8 mouse cellular contexts compared by ENCODE assay signal in the genomic region with DNA sequence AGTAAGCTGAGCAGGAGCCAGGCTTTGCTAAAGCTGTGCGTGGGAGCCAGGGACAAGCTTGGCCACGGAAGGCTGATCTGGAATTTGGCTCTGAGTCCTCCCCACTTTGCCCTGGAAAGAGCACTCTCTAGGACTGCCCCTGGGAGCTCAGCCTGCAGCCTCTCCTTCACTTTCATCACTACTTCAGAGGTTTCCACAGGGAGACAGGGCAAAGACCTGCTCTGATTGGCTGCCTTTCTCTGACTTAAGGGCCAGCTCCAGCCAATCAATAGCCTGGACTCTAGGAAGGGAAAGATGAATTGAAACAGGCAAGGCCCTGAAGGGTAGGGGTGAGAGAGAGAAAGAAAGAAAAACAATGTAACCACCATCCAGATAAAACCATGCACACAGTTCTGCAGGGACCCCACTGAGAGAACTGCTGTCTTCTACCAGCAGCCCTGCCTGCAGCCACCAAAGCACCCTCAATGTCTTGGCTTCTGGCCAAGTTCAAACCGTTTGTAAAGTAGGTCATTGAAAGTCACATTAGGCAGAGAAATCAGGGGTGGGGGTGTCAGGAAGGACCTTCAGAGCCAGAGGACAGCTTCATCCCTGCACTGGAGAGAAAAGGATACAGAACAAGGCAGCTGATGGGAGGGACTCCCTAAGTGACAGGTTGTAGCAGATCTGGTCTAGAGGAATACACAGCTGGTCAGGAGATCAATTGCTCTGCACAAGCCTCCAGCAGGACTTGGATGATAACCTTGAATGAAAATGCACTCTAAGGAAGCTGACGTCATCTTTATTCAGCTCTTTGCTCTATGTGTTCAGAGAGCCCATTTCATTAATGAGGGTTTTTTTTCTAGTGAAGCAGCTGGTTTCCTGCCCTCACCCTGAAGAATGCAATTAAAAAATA. TPM values are rescaled to one million over a fixed set of nuclear protein-coding genes. Genes with fewer than 3 reads are reported as not detected.
A peak's percentile ranks its signal among the peaks of the same experiment; 100 is the strongest.
DNase-seq lines count a peak whose midpoint lies in the region; ATAC-seq and TF ChIP-seq lines count a peak whose summit lies in the region.
"Had no signal": no experiment of that assay in that cellular context is flagged by ENCODE, and none has a peak within 500 bp of the region (broad histone marks: within the 10 kb centered on the region; RNA-seq: fewer than 3 reads in every experiment).

No protein-coding gene starts in this region.

- no peak for TF ChIP-seq EP300 in heart, postnatal 0 days (IDR thresholded peaks at IDR 0.05; ENCODE audit: low read depth)

- H3K27ac ChIP-seq in forebrain, embryonic 13.5 days = peak overlapping the region; percentile 72
- H3K27ac ChIP-seq in heart, postnatal 0 days (ENCODE audit: low read depth) = no peak overlapping the region
- H3K27ac ChIP-seq in midbrain, embryonic 11.5 days (ENCODE audit: low read depth, low read length) = no peak overlapping the region

- no peaks in the 10 kb centered on the region for H3K36me3 ChIP-seq in forebrain, embryonic 13.5 days (ENCODE audit: poor library complexity, severe bottlenecking)
- no peaks in the 10 kb centered on the region for H3K36me3 ChIP-seq in heart, postnatal 0 days (replicated peaks; ENCODE audit: control insufficient read depth, insufficient read depth, low read length)
- H3K36me3 ChIP-seq in midbrain, embryonic 11.5 days (ENCODE audit: control insufficient read depth, insufficient read depth, low read length) = no peaks in the 10 kb centered on the region

- no peaks in the 10 kb centered on the region for H3K9me3 ChIP-seq in forebrain, embryonic 13.5 days (replicated peaks)
- no peaks in the 10 kb centered on the region for H3K9me3 ChIP-seq in heart, postnatal 0 days (replicated peaks; ENCODE audit: control insufficient read depth, low read length)
- H3K9me3 ChIP-seq in midbrain, embryonic 11.5 days (ENCODE audit: control insufficient read depth, low read length) = no peaks in the 10 kb centered on the region

- whole genome bisulfite sequencing in forebrain, embryonic 13.5 days = 5% methylated on average over 4 of the region's 4 CpGs
- 5% methylated on average over 4 of the region's 4 CpGs for WGBS in heart, postnatal 0 days
- 19% methylated on average over 4 of the region's 4 CpGs for WGBS in midbrain, embryonic 11.5 days

- no peak for TF ChIP-seq CTCF in heart, postnatal 0 days (IDR thresholded peaks at IDR 0.05; ENCODE audit: low read depth)

- H3K4me3 ChIP-seq in forebrain, embryonic 13.5 days = no peak overlapping the region; the same call in 1 of the 2 replicates
- no peak overlapping the region for H3K4me3 ChIP-seq in heart, postnatal 0 days (ENCODE audit: low read depth, low read length)
- H3K4me3 ChIP-seq in midbrain, embryonic 11.5 days (ENCODE audit: low read depth, low read length) = no peak overlapping the region
- H3K4me3 ChIP-seq: megakaryocyte, embryonic 14.5 days had no signal

- H3K4me2 ChIP-seq in forebrain, embryonic 13.5 days = peak overlapping the region; percentile 35
- H3K4me2 ChIP-seq in heart, postnatal 0 days (ENCODE audit: low read depth, low read length) = peak overlapping the region; percentile 3; the same call in 1 of the 2 replicates
- peak overlapping the region; percentile 17; the same call in 1 of the 2 replicates for H3K4me2 ChIP-seq in midbrain, embryonic 11.5 days

- peak; percentile 56 for DNase-seq in NIH3T3 (ENCODE audit: low read depth)
- DNase-seq in cerebellum, adult 11 months = peak; percentile 33
- peak; percentile 32 for DNase-seq in heart, postnatal 0 days (ENCODE audit: low spot score)
- DNase-seq in kidney, postnatal 14 days = peak; percentile 68
- DNase-seq in midbrain, embryonic 11.5 days (ENCODE audit: low spot score, missing footprints) = peak; percentile 88
- no peak for DNase-seq in urinary bladder, adult 2 months (ENCODE audit: low spot score)

- H3K4me1 ChIP-seq in forebrain, embryonic 13.5 days = peaks cover 46% of the 10 kb centered on the region
- H3K4me1 ChIP-seq in heart, postnatal 0 days (ENCODE audit: control insufficient read depth, insufficient read depth) = peaks cover 16% of the 10 kb centered on the region; the same call in 1 of the 2 replicates
- H3K4me1 ChIP-seq in midbrain, embryonic 11.5 days (ENCODE audit: control insufficient read depth, insufficient read depth, low read length) = peaks cover 8% of the 10 kb centered on the region

- peak overlapping the region; percentile 34; the same call in 1 of the 2 replicates for H3K9ac ChIP-seq in forebrain, embryonic 13.5 days
- H3K9ac ChIP-seq in heart, postnatal 0 days (replicated peaks; ENCODE audit: low read depth, low read length) = no peak overlapping the region
- H3K9ac ChIP-seq in midbrain, embryonic 11.5 days (ENCODE audit: low read length) = peak overlapping the region; percentile 4; the same call in 1 of the 2 replicates

- ATAC-seq in forebrain, embryonic 13.5 days = peak; percentile 87
- peak; percentile 69; the same call in 1 of the 2 replicates for ATAC-seq in heart, postnatal 0 days (ENCODE audit: insufficient read depth, low read depth)
- peak; percentile 83 for ATAC-seq in midbrain, embryonic 11.5 days (ENCODE audit: low FRiP score)

- no peaks in the 10 kb centered on the region for H3K27me3 ChIP-seq in forebrain, embryonic 13.5 days
- no peaks in the 10 kb centered on the region; the same call in 1 of the 2 replicates for H3K27me3 ChIP-seq in heart, postnatal 0 days (ENCODE audit: control insufficient read depth, insufficient read depth, low read length)
- H3K27me3 ChIP-seq in midbrain, embryonic 11.5 days (ENCODE audit: control insufficient read depth, insufficient read depth, low read length) = no peaks in the 10 kb centered on the region

RNA-seq across cellular contexts. Expression of a gene that starts 41.6 kb away (rescaled TPM):
- polyA plus RNA-seq in forebrain, embryonic 13.5 days (2015; fragmentation: Nextera tagmentation; extraction: Ambion mirVana) = 7.7 and 8.7 TPM in 2 replicates
- total RNA-seq in heart, postnatal 0 days (2014; rRNA removed; ENCODE audit: low replicate concordance) = 15.0 and 19.5 TPM in 2 replicates
- 8.2 and 10.3 TPM in 2 replicates for polyA plus RNA-seq in heart, postnatal 0 days (2015; fragmentation: Nextera tagmentation; extraction: Ambion mirVana)
- polyA plus RNA-seq in midbrain, embryonic 11.5 days (2014; fragmentation: Nextera tagmentation; extraction: Ambion mirVana) = 1.4 and 1.7 TPM in 2 replicates
- 12.4 and 17.5 TPM in 2 replicates for polyA plus RNA-seq in urinary bladder, adult 2 months (2012; rRNA removed)
